Mouse (Mus musculus): ENCODE results near the gene Ip6k2. TPM values are rescaled to one million over a fixed set of nuclear protein-coding genes. Genes with fewer than 3 reads are reported as not detected.
A peak's percentile ranks its signal among the peaks of the same experiment; 100 is the strongest.

Gene Ip6k2
- 96.4 and 106 TPM in 2 replicates for polyA plus RNA-seq (2015; fragmentation: Nextera tagmentation; extraction: Ambion mirVana)

DNA sequence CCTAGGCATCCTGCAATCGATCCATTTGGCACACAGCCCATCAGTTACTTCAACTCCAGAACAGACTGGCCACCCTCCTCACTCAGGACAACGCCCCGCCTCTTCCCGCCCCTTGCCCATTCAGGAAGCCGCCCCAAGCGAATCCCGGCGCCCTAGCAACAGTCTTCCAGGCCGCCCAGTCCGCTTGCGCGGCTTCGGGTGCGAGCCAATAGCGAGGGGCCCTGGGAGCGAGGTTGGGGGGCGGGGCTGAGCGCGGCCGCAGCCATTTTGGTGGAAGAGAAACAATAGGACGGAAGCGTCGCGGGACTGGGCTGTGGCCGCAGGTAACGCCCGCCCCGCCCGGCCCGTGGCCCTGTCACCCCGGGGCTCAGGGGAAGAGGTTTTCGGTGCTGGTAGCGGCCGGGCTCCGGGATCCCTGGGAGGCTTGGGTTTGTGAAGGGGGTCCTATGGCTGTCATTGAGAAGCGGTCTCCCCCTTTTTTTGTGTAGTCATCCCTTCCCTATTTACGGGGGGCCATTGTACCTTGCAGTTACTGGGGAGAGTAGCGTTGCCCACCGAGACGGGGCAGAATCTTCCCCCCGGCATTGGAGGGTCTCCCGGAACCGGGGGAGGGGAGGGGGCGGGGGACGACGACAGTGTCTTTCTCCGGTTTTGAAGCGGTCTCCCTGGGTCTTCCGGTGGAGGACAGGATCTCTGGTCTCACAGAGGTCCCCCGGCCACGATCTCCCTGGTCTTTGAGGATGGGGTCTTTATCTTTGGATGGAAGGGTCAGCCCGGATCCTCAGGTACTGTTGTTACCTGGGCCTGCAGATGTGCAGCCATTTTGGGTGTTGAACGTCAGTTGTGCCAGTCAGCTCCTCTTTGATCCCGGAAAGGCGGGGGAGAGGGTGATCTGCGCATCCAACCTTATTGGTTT is at the start of gene Ip6k2:
Gene Ip6k2 (plus strand): TSS at position 249 of the 916 bp plus-strand sequence.
- under 1% methylated on average over 55 of the region's 56 CpGs for WGBS
- Histone ChIP-seq H3K4me1 (peaks cover 54% of the 10 kb centered on the region), H3K4me2 (peak within 1 kb of the TSS; percentile 65)

DNA sequence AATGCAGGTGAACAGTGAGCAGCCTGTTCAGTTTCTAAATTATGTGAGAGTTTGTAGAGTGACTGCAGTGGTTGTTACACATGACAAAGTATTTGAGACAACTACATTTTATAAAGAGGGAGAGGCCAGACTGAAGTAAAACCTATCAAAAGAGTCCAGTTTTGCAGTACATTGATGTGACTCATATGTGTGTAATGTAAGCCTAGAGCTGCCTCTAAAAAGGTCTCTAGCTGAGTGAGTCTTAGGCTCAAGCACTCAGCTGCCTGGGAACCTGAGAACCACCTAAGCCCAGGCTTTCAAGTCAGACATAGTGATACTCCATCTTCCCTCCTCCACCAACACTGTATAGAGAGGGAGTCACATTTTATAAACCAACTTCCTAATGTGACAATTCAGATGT is 49.0 kb upstream of the Ip6k2 start:
- peaks cover 34% of the 10 kb centered on the region for H3K36me3 ChIP-seq
- no peak overlapping the region for H3K4me3 ChIP-seq (replicated peaks)

More for the DNA sequence above, at the start of gene Ip6k2:
- H3K27ac ChIP-seq: peak within 1 kb of the TSS; percentile 91
- peak within 1 kb of the TSS; percentile 94 for H3K9ac ChIP-seq
- peaks cover 14% of the 10 kb centered on the region for H3K36me3 ChIP-seq
- no peaks in the 10 kb centered on the region for H3K27me3 ChIP-seq
- H3K9me3 ChIP-seq (replicated peaks): no peaks in the 10 kb centered on the region
- peak within 1 kb of the TSS; percentile 96 for H3K4me3 ChIP-seq (replicated peaks)
- peak; percentile 99 for ATAC-seq (replicated peaks; ENCODE audit: low FRiP score)

DNA sequence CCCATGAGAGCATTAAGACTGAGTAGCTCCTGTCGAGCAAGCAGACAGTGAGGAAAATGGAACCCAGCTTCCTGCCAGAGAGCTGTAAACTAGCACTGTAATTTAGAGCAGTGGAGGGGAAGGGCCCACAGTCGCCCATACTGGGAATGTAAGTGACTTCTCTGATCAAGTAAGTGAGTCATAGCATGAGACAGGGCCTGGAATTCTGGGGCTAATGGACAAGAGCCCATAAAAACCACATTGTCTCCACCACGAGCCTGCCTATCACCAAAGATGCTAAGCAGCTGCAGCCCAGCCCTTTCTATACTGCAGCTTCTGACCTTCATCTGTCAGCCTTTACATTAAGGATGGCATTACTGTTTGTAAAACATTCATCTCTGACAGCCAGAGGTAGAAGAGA is 44.4 kb upstream of the Ip6k2 start:
- H3K9me3 ChIP-seq (replicated peaks): no peaks in the 10 kb centered on the region
- no peaks in the 10 kb centered on the region for H3K4me1 ChIP-seq
- no peak overlapping the region for H3K9ac ChIP-seq
- H3K4me2 ChIP-seq: no peak overlapping the region
- ATAC-seq (replicated peaks; ENCODE audit: low FRiP score): no peak
- H3K4me3 ChIP-seq (replicated peaks): no peak overlapping the region
- no peaks in the 10 kb centered on the region for H3K27me3 ChIP-seq
- WGBS: 29% methylated on average over 3 of the region's 3 CpGs
- H3K36me3 ChIP-seq: peaks cover 52% of the 10 kb centered on the region
- no peak overlapping the region for H3K27ac ChIP-seq

More for the DNA sequence above, 49.0 kb upstream of the Ip6k2 start:
- no peak for ATAC-seq (replicated peaks; ENCODE audit: low FRiP score)
- Histone ChIP-seq H3K4me2 (no peak overlapping the region), H3K9ac (no peak overlapping the region), H3K27ac (no peak overlapping the region), H3K27me3 (no peaks in the 10 kb centered on the region), H3K4me1 (no peaks in the 10 kb centered on the region), H3K9me3 (replicated peaks) (no peaks in the 10 kb centered on the region)

DNA sequence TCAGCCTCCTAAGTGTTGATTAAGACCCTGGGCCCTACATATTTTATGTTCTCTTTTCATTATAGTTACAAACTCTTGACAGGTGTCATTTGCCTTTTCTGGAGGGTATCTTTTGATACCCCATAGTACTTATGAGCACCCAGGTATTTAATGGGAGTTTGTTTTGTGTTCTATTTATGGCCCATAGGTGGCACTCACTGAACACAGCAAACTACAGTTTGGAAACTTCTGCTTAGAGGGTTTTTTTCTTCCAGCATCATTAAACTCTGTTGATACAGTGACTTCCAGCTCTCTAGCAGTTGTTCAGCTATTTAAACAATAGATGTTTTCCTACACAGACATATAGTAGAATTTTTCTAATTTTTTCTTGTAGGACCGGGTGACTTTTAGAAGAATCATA is 43.5 kb upstream of the Ip6k2 start:
- H3K27ac ChIP-seq: no peak overlapping the region
- H3K4me1 ChIP-seq: no peaks in the 10 kb centered on the region
- no peak overlapping the region for H3K9ac ChIP-seq
- 88% methylated on average over 1 of the region's 1 CpGs for WGBS
- H3K4me3 ChIP-seq (replicated peaks): no peak overlapping the region
- H3K4me2 ChIP-seq: no peak overlapping the region
- no peaks in the 10 kb centered on the region for H3K9me3 ChIP-seq (replicated peaks)
- ATAC-seq (replicated peaks; ENCODE audit: low FRiP score): no peak
- no peaks in the 10 kb centered on the region for H3K27me3 ChIP-seq
- peaks cover 52% of the 10 kb centered on the region for H3K36me3 ChIP-seq

- no peaks in the 10 kb centered on the region for H3K27me3 ChIP-seq
- no peak overlapping the region for H3K4me3 ChIP-seq (replicated peaks)
- no peaks in the 10 kb centered on the region for H3K9me3 ChIP-seq (replicated peaks)
- no peaks in the 10 kb centered on the region for H3K4me1 ChIP-seq
- WGBS: 89% methylated on average over 9 of the region's 9 CpGs
- no peak overlapping the region for H3K9ac ChIP-seq
- peaks cover 60% of the 10 kb centered on the region for H3K36me3 ChIP-seq
- H3K4me2 ChIP-seq: no peak overlapping the region
- no peak overlapping the region for H3K27ac ChIP-seq
- ATAC-seq (replicated peaks; ENCODE audit: low FRiP score): no peak
Measured at GRCm38 (mm10) chr9:108742048-108742447, 41.5 kb upstream of the Ip6k2 start.

DNA sequence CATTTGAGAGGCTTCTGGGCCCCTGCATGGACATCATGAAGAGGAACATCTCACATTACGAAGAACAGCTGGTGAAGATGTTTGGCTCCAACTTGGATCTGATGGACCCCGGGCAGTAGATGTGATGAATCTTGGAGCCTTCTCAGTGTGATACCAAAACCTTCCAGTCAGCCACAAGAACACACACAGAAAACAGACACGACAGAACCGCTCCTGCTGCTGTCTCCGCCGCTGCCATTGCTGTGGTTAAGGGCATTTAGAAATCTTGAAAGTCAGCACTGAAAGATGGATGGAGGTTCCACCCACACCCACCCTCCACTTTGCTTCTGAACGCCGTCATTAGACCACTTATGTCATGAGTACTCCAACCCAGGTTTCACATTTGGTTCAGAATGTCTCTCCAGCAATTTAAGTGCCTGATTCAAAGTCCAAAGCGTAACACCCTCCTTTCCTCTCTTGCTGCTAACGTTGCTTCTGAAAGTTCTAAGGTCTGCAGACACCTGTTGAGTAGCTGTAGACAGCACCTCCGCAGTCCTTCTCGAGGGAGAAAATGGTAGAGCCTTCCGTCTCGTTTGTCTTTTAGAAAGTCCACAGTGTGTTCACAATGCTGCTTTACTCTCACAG is 36.6 kb upstream of the Ip6k2 start:
- peaks cover 68% of the 10 kb centered on the region for H3K36me3 ChIP-seq
- no peaks in the 10 kb centered on the region for H3K9me3 ChIP-seq (replicated peaks)
- no peaks in the 10 kb centered on the region for H3K27me3 ChIP-seq
- no peak overlapping the region for H3K4me3 ChIP-seq (replicated peaks)
- 86% methylated on average over 14 of the region's 14 CpGs for WGBS
- no peak overlapping the region for H3K27ac ChIP-seq
- H3K4me1 ChIP-seq: no peaks in the 10 kb centered on the region
- H3K9ac ChIP-seq: no peak overlapping the region
- no peak overlapping the region for H3K4me2 ChIP-seq
- no peak for ATAC-seq (replicated peaks; ENCODE audit: low FRiP score)

GRCm38 (mm10) chr9:108747694-108748093 is 35.9 kb upstream of the Ip6k2 start:
- H3K36me3 ChIP-seq: peaks cover 61% of the 10 kb centered on the region
- 92% methylated on average over 3 of the region's 3 CpGs for WGBS

DNA sequence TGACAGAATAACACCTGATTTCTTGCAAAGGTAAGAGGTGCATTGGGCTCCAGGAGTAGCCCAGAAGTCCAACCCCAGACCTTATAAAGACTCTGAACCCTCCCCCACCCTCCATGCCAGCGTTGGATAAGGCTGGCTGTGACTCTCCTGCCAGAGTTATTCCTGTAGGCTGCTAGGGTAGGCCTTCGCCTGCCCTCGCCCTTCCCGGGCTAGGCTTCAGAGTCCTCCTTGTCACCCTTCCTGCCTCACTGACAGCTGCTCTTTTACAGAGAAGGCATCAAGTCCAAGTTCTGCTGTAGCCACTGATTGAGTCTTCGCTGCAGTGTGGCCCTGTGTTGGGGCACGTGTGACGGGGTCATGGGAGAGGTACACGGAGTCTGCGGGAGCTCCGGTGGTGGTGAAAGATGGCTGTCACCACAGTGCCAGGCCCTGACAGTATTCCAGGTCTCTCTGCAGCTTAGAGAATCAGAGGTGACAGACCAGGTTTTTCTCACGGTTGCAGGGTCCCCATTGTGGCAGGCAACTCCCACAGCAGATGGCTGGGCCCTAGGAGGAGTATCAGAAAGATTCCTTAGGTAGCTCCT is 34.9 kb upstream of the Ip6k2 start:
- Histone ChIP-seq H3K4me1 (no peaks in the 10 kb centered on the region), H3K4me2 (no peak overlapping the region), H3K9me3 (replicated peaks) (no peaks in the 10 kb centered on the region), H3K36me3 (peaks cover 52% of the 10 kb centered on the region), H3K4me3 (replicated peaks) (no peak overlapping the region), H3K27me3 (no peaks in the 10 kb centered on the region), H3K9ac (no peak overlapping the region), H3K27ac (no peak overlapping the region)
- WGBS: 87% methylated on average over 11 of the region's 11 CpGs
- ATAC-seq (replicated peaks; ENCODE audit: low FRiP score): no peak

More at GRCm38 (mm10) chr9:108747694-108748093, 35.9 kb upstream of the Ip6k2 start:
- Histone ChIP-seq H3K9ac (no peak overlapping the region), H3K4me1 (no peaks in the 10 kb centered on the region), H3K27me3 (no peaks in the 10 kb centered on the region), H3K9me3 (replicated peaks) (no peaks in the 10 kb centered on the region), H3K4me3 (replicated peaks) (no peak overlapping the region), H3K27ac (no peak overlapping the region), H3K4me2 (no peak overlapping the region)
- ATAC-seq (replicated peaks; ENCODE audit: low FRiP score): no peak

- Histone ChIP-seq H3K9ac (no peak overlapping the region), H3K4me1 (no peaks in the 10 kb centered on the region), H3K36me3 (peaks cover 34% of the 10 kb centered on the region), H3K9me3 (replicated peaks) (no peaks in the 10 kb centered on the region), H3K27me3 (no peaks in the 10 kb centered on the region), H3K4me2 (no peak overlapping the region), H3K27ac (no peak overlapping the region), H3K4me3 (replicated peaks) (no peak overlapping the region)
- WGBS: 88% methylated on average over 11 of the region's 11 CpGs
- no peak for ATAC-seq (replicated peaks; ENCODE audit: low FRiP score)
Measured at GRCm38 (mm10) chr9:108750616-108751015, 33.0 kb upstream of the Ip6k2 start.

DNA sequence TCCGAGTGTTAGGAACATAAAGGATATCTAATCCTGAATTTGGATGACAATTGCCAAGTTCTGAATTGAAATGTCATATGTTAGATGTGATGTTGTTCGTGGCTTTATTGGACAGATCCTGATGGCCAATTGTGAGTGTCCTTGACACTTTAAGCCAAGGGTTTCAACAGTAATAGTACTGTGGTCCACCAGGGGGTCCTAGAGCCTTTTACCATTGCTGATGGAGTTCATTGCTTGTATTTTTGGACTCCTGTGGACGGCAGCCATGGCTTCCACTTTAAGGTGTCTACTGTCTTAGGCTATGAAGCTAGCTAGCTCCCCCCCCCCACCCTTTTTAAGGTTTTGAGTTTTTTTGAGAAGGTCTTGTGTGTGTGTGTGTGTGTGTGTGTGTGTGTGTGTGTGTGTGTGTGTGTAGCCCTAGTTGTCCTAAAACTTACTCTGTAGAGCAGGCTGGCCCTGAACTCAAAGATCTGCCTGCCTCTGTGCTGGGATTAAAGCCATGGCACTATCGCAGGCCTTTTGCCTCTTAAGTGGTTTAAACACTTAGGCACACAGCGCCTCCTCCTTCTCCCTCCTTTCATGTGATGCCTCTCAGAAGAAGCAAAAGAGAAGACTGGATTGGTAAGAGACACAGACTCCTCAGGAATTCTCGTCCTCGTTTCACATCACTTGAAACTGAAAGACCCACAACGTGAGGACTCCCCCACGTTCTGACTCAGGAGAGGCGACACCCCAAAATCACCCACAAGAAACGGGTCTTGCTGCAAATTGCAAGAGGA is 31.3 kb upstream of the Ip6k2 start:
- H3K4me3 ChIP-seq (replicated peaks): no peak overlapping the region
- WGBS: 84% methylated on average over 11 of the region's 11 CpGs
- H3K36me3 ChIP-seq: peaks cover 17% of the 10 kb centered on the region
- H3K4me2 ChIP-seq: no peak overlapping the region
- no peaks in the 10 kb centered on the region for H3K27me3 ChIP-seq
- no peak for ATAC-seq (replicated peaks; ENCODE audit: low FRiP score)
- no peaks in the 10 kb centered on the region for H3K4me1 ChIP-seq
- no peak overlapping the region for H3K27ac ChIP-seq
- no peak overlapping the region for H3K9ac ChIP-seq
- H3K9me3 ChIP-seq (replicated peaks): no peaks in the 10 kb centered on the region

- no peak overlapping the region for H3K9ac ChIP-seq
- no peak overlapping the region for H3K4me3 ChIP-seq (replicated peaks)
- ATAC-seq (replicated peaks; ENCODE audit: low FRiP score): no peak
- WGBS: 62% methylated on average over 9 of the region's 9 CpGs
- H3K4me1 ChIP-seq: no peaks in the 10 kb centered on the region
- H3K4me2 ChIP-seq: no peak overlapping the region
- no peak overlapping the region for H3K27ac ChIP-seq
- H3K27me3 ChIP-seq: no peaks in the 10 kb centered on the region
- peaks cover 7% of the 10 kb centered on the region for H3K36me3 ChIP-seq
- no peaks in the 10 kb centered on the region for H3K9me3 ChIP-seq (replicated peaks)
Measured at GRCm38 (mm10) chr9:108753326-108753725, 30.3 kb upstream of the Ip6k2 start.

Measured in kidney, embryonic 15.5 days (tissue).